Mouse (Mus musculus) E14TG2a.4 (cell line): Measurements from ENCODE around the gene Olfr324.

ENCODE experiments used
- CTCF ChIP-seq: conservative IDR thresholded peaks from 2 replicates; pipeline ENCODE4 v1.5.1; 2014; ENCODE audit warnings: low read length
- NANOG ChIP-seq: IDR thresholded peaks from 2 replicates; pipeline ENCODE4 v1.6.1; 2014; ENCODE audit warnings: borderline replicate concordance, low read length, mixed read lengths
- POU5F1 ChIP-seq: IDR thresholded peaks from 2 replicates; pipeline ENCODE4 v1.6.1; 2014; ENCODE audit warnings: low read length, borderline replicate concordance

DNA sequence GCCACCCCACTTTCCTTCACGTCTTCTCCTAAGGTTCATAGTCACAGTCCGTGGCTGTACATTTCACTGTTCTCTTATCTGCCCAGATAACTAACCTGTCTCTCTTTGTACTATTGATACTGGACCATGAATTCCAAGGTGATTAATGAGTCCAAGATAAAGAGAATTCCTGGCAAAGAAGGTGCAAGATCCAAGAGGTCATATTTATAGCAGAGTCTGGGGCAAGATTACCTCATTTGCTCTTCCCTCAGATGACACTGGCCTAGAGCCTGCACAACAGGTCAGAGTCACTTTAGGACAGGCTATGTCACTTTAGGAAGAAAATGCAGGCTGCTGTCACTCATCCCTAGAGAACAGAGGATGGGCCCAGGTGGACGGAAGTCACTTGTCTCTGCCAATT, 10.3 kb downstream of the Olfr324 start:
- TF ChIP-seq CTCF (no peak), POU5F1 (no peak), NANOG (no peak)
